Mouse (Mus musculus): ENCODE measurements around the gene Dnah7b.
A peak's percentile ranks its signal among the peaks of the same experiment; 100 is the strongest.
"Not testable (repeated sequence)": the region's sequence is repeated elsewhere in the genome, so short reads cannot be mapped to it uniquely, and the experiment has no call there.

Gene Dnah7b

GRCm38 (mm10) chr1:46066015-46066414, at the start of gene Dnah7b:
Dnah7b (plus strand) TSS chr1:46066315.
- DNase-seq = no peak

DNA sequence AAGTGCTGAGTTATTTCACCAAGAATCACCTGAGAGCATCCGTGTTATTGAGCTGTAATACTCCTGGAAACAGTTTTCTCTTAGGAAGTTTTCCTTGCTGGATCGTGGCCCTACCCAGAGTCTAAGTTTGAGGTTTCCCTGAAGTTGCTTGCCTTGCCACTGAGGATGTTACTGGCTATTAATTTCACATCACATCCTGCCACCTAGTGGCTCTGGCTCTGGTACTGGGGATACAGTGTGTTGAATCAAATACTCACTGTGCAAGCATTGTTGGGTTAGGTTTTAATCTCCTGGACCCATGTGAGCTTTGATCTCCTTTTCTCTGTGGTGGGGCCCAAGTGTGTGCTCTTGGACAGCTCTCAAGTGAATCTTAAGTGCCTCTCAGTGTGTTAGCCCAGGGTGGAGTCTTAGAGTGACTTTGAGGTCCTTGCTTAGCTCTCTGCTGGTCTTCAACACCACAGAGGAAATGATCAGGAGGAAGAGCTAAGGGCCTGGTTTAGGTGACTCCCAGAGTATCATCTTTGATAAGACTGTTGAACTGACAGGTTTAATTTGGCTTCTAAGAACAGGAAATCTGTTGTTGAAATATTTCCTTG, 47.6 kb upstream of the Dnah7b start:
- peak in 1 of 2 experiments; percentile 6 for DNase-seq

- DNase-seq = peak in 1 of 2 experiments; percentile 11
These were observed 43.9 kb upstream of the Dnah7b start for GRCm38 (mm10) chr1:46022262-46022661.

DNA sequence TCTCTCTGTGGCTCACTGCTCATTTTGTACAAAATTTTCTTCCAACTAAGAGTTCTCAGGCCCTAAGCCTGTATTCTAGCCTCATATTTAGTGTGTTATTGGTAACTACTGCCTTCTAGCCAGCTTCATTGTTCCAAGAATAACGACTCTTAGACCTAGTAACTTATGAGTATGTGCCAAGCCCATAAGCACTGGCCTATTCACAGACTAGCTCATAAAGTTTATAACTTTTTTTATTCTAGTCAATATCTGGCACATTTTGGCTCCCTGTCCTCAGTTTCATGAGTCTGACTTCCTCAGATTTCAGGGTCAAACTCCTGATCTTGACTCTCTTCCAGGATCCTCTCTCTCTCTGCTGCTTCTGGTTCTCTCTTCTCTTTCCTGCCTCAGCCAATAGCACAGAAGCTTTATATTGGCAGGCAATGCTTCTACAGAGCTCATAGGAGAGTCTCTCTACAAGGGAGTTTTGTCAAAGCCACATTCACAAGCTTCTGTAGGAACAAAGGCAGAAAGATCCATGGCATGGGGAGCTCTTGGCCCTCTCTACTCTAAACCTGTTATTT, 34.0 kb upstream of the Dnah7b start:
- DNase-seq = no peak

DNA sequence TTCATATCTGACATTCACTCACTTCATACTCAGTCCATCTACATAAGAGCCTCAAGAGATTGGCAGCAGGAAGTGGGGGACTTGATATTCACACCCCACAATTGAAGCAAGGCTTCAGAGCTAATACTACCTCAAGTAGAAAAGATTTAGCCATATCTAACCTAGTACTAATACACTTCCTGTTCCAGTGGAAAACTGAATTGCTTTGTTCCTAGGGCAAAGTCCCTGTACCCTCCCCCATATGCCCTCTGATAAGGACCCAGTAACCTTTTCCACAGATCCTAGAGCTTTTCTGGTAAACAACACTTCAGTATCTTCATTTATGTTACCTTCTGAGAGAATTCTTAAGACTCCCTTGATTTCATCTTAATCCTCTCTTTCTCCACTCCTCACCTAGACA, 17.9 kb upstream of the Dnah7b start:
- no peak for DNase-seq

- peak; percentile 13 to 16 for DNase-seq
These were observed 553 bp downstream of the Dnah7b start for GRCm38 (mm10) chr1:46066484-46067251.

DNA sequence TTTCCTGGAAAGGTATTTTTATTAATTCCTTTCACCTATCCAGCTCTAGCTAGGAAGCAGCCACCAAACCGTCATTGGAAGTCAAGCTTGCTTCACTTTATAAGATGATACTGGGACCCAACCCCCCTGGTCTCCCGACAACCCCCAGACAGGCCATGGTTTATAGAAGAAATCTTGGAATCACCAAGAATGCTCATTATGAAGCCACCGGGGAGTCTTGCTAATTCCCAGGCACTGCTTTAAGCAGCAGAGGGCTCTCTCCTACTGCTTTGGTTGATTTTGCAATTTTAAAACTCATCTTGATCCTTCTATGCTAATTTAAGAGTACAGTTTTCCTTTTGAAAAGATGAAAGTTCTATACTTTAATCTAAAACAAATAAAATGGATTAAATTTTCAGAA, 2.7 kb downstream of the Dnah7b start:
- not testable (repeated sequence) for DNase-seq

DNA sequence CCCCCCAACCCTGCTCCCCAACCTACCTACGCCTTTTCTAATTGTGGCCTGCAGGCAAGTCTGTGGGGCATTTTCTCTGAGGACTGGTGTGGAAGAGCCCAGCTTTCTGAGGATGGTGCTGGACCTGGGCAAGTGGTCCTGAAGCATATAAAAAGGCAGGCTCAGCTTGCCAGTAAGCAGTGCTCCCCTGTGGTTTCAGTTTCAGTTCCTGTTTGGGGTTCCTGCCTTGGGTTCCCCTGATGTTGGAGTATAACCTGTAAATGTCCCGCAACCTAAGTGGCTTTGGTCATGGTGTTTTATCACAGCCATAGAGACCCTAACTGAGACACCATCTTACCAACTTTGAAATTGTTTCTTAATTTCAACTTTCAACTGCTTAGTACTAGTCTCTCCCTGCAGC, 11.8 kb downstream of the Dnah7b start:
- no peak for DNase-seq

DNA sequence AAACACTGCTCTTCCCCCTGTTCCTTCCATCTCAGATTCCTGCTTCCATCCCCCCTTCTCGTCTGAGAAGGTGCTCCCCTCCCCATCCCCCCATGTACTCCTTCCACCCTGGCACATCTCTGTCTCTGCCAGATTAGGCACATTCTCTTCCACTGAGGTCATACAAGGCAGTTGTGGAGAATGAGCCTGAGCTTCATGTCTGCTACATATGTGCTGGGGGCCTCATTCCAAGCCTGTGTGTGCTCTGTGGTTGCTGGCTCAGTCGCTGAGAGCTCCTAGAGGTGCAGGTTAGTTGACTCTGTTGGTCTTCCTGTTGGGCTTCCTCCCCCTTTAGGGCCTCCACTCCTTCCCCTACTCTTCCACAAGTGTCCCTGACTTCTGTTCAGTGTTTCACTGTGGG, 34.4 kb downstream of the Dnah7b start:
- no peak for DNase-seq

DNA sequence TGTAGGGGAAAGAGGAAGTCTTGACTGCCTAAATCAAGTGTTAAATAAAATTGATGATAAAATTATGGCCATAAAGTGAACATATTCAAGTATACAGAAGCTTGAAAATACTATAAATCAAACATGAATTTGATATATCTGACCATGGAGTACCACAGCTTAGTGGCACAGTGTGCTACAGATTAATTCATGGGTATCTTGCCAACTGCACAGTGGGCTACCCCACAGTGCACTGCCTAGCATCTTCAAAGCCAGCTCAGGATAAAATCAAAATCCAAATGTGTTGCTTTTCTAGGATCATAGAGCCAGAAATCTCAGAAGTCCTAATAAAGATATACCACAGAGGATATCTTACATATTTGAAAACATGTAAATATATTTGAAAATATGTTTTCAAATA, 46.5 kb downstream of the Dnah7b start:
- DNase-seq = not testable (repeated sequence)

DNA sequence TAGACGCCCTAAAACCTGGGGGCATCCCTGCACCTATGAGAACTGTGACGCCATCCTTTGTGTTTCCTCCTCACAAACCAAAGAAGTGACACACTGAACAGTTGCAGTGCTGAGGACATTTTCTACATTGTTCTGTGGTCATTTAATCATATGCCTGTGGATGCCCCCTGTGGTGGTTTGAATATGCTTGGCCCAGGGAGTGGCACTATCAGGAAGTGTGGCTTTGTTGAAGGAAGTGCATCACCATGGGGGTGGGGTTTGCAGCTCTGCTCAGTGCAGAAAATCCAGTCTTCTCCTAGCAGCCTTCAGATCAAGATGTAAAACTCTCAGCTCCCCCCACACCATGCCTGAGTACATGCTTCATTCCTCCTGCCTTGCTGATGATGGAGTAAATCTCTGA, 51.1 kb downstream of the Dnah7b start:
- DNase-seq = not testable (repeated sequence)

GRCm38 (mm10) chr1:46128058-46128457, 61.9 kb downstream of the Dnah7b start:
- no peak for DNase-seq

GRCm38 (mm10) chr1:46196835-46197234, 130.7 kb downstream of the Dnah7b start:
- not testable (repeated sequence) for DNase-seq

DNA sequence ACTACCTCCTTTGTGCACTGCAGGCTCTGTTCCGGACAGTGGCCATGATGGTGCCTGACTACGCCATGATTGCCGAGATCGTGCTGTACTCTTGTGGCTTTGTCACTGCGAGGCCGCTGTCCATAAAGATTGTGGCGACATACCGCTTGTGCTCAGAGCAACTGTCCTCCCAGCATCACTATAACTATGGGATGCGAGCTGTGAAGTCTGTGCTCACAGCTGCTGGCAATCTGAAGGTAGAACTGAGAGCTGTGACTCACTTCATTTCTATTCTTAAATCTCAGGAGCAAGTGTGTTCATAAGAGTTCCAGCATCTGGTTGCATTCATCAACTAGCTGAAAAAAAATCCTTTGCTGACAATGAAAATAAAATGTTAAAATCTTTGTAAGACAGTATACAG, 135.1 kb downstream of the Dnah7b start:
- DNase-seq = not testable (repeated sequence)

GRCm38 (mm10) chr1:46210014-46210588, 144.0 kb downstream of the Dnah7b start:
- DNase-seq = not testable (repeated sequence)

- DNase-seq = not testable (repeated sequence)
These were observed 156.6 kb downstream of the Dnah7b start for GRCm38 (mm10) chr1:46222704-46223103.

- DNase-seq = not testable (repeated sequence)
These were observed 160.0 kb downstream of the Dnah7b start for GRCm38 (mm10) chr1:46226136-46226535.

DNA sequence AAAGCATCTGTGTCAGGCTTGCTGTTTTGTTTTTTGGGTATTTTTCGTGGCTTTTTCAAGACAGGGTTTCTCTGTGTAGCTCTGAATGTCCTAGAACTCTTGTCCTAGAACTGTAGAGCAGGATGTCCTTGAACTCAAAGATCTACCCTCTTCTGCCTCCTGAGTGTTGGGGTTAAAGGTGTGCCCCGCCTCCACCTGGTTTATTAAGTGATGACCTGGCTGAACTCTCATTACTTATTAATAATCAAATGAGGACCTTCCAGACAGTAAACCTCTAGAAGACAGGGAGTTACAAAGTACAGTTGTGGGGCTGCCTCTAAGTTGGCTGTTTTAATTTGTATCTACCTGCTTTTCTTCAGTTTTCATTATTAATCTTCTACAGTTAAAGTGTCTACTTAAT, 202.7 kb downstream of the Dnah7b start:
- DNase-seq = not testable (repeated sequence)

DNA sequence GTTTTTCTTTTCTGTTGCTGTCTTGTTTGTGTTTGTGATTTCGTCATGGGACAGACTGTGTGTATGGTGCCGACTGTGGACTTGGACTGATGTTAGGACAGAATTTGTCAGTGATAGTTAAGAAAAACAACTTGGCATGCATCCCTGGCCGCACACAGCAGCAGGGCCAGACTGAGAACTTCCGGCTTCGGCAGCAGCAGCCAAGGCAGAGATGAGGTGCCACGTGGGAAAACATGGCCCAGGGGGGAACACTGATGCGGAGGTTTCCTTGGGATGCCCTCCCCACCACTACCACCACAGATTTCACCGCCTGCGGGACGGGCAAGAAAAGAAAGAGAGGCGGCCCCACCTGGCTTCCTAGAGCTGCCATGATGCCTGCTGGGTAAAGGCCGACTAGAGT, 205.8 kb downstream of the Dnah7b start:
- no peak for DNase-seq

GRCm38 (mm10) chr1:46278057-46278910, 212.2 kb downstream of the Dnah7b start:
- DNase-seq = not testable (repeated sequence)

DNA sequence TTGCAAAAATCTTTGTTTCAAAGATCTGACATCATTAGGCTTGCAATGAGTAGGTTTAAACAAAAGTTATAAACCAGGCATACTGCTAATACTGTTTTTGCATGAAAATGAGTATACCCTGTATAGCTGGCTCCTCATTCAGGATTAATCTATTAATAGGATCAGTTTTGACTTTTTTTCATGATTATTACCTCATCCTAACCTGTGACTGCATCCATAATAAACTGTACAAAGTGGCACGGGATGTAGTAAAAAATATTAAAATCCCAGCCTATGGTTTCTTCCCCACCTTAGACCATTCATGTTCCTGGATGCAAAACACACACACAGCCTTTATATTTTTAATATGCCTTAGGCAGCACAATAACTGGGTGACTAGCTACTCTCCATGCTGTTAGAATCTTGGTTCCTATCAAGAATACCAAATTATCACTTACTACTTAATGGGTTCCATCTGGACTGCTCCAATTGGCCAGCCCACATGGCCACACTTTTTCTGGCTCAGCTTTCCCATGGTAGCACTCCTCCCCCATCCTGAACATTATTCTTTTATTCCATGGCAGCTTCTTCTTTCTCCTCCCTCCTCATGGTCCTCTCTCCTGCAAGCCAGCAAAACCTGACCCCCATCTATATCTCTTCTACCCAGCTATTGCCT, 212.9 kb downstream of the Dnah7b start:
- not testable (repeated sequence) for DNase-seq

DNA sequence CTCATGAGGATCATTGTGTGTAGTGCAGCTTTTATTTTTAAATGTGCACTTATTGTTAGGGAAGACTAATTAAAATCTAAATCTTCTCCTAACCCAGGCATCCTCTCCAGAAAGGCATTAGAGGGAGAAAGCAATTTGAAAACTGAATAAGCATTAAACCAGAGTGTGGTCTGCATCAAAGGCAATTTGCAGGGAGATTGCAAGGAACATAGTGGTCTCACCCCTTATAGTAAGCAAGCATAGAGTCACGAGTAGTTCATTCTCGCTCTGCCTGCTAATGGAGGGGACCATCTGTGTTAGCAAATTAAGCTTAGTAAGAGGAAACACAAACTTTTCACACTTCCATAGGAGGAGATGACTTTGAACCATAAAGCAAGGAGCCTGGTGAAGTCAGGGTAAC, 228.3 kb downstream of the Dnah7b start:
- DNase-seq = not testable (repeated sequence)

Data from cerebellum, adult 18-20 months (tissue).